Mouse (Mus musculus) left cerebral cortex, adult 18-20 months (tissue): ENCODE data around the gene Wdr35. TPM values are rescaled to one million over a fixed set of nuclear protein-coding genes. Genes with fewer than 3 reads are reported as not detected.
"Not testable (repeated sequence)": the region's sequence is repeated elsewhere in the genome, so short reads cannot be mapped to it uniquely, and the experiment has no call there.

ENCODE experiments used
- DNase-seq, 2 experiments: peaks; one replicate each; pipeline ENCODE4 v3.0.0; 2021 to 2022; ENCODE audit warnings: low spot score in 2 of 2, mixed read lengths in 1 of 2
- long read RNA-seq, 2 experiments: library from polyadenylated mRNA; stranded (forward); transcript quantifications; one replicate each; pipeline ENCODE4 v2.0.0; 2021
- total RNA-seq, 2 experiments: library from RNA; stranded (reverse); gene quantifications; 2 replicates each; pipeline ENCODE4 v1.2.3; 2021

The Wdr35 gene
- 10 to 100 TPM; 43.6 to 47.1 TPM for total RNA-seq
- long read RNA-seq, experiment 1, full-length matches to known transcripts, result 19 of 21 reads
- long read RNA-seq, experiment 1, partial matches to known transcripts, result 1 of 21 reads
- long read RNA-seq, experiment 1, other reads (novel, unspliced or antisense), result 1 of 21 reads
- long read RNA-seq, experiment 2, full-length matches to known transcripts, result 14 of 20 reads
- long read RNA-seq, experiment 2, partial matches to known transcripts, result 6 of 20 reads
- long read RNA-seq, experiment 2, other reads (novel, unspliced or antisense), result 0 of 20 reads

DNA sequence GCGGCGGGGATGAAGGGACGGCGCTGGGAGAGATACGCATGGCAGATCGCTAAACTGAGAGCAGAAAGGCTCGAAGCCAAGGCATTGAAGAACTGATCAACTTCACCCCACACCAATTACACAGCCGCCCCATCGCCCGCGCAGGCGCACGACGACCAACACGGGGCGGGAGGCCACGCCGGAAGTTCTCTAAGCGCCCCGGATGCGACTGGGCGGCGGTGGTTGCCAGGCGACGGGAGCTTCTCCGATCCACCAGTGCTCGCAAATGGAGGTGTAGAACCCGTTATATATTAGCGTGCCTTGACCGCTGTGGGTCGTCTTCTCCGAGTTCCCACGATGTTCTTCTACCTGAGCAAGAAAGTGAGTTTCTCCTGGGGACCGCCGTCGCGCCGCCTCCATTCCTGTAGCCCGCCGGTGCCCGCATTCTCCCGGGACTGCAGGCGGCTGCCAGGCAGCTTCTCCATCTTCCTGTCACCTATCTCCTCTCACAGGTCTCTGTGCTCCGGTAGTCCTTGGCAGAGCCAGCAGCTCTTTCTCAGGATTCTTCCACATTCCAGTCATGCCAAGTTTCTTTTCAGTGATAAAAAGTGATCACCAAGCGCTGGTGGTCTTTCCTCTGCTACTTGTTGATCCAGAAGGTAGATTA is at the start of gene Wdr35:
Gene Wdr35 (plus strand): TSS at position 73 of the 646 bp plus-strand sequence.
- DNase-seq, result peak; percentile 92 to 94

GRCm38 (mm10) chr12:8927652-8928051 is 46.0 kb upstream of the Wdr35 start:
- no peak for DNase-seq

- DNase-seq, result no peak
Observed at GRCm38 (mm10) chr12:8928766-8929165, 44.9 kb upstream of the Wdr35 start.

GRCm38 (mm10) chr12:8931083-8931482 is 42.6 kb upstream of the Wdr35 start:
- DNase-seq, result no peak

- no peak for DNase-seq
Observed at GRCm38 (mm10) chr12:8935349-8935748, 38.3 kb upstream of the Wdr35 start.

DNA sequence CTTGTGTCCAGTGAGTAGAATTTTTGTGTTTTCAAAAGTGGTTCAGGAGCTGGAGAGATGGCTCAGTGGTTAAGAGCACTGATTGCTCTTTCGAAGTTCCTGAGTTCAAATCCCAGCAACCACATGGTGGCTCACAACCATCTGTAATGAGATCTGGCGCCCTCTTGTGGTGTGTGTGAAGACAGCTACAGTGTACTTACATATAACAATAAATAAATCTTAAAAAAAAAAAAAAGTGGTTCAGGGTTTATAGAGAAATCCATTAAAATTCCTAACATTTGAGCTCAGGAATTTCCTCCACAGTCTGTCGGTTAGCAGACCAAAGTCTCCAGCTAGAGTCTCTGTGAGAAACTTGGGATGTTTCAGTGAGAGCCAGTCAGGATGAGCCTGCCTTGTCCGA is 37.5 kb upstream of the Wdr35 start:
- DNase-seq, result not testable (repeated sequence)

GRCm38 (mm10) chr12:8939490-8939889 is 34.2 kb upstream of the Wdr35 start:
- DNase-seq, result no peak

- no peak for DNase-seq
Observed at GRCm38 (mm10) chr12:8940011-8941005, 33.4 kb upstream of the Wdr35 start.

- no peak for DNase-seq
Observed at GRCm38 (mm10) chr12:8941131-8941615, 32.5 kb upstream of the Wdr35 start.

GRCm38 (mm10) chr12:8941699-8942392 is 31.8 kb upstream of the Wdr35 start:
- DNase-seq, result no peak

GRCm38 (mm10) chr12:8947163-8947562 is 26.5 kb upstream of the Wdr35 start:
- no peak for DNase-seq

DNA sequence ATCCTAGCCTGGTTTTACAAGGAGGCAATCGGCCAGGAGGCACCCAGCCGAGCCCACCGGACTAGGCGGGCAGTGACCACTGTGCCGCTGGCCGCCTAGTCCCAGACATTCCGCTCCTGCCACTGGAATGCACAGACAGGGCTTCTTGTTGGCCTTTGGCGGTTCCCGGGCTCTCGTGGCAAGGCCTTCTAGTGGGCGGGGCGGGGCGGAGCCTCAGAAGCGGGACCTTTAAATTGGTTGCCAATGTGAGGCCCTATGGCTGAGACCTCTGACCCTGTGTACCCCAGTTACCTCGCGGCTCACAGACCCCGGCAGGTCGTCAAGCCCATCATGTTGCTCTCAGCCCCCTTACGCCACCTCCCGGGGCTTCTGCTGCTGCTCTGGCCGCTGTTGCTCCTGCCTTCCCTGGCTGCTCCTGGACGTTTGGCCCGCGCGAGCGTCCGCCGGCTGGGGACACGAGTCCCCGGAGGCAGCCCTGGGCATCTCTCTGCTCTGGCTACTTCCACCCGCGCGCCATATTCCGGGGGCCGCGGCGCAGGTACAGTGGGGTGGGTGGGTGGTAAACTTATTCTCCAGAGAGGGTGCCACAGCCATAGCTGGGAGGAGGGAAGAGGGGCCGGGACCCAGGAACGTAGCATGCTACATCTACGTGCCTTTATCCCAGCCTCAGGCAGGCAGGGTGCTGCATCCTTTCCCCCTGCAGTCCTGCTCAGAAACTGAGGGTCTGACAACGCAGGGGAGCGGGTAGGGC is 25.8 kb upstream of the Wdr35 start, which contains the start of gene Matn3:
Gene Matn3 (plus strand): TSS at position 216 of the 751 bp plus-strand sequence.
- DNase-seq, result peak; percentile 31 to 41

DNA sequence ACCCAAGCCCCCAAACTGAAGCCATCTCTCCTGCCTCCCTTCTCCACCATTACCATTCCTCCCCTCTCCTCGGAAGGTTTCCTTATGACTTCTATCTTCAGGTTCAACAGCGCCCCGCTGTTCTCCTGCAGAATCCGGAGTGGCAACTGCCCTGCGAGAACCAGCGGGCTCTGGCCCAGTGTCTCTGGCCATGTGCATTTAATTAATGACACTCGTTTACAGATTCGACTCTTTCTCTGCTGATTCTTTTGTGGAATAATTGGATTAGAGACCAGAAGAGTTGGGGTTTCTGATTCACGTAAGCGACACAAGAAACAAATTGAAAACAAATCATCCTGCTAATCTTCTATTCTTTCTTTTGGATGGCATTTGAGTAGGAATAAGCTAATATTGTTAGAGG is 20.6 kb upstream of the Wdr35 start:
- no peak for DNase-seq

GRCm38 (mm10) chr12:8954161-8954561 is 19.5 kb upstream of the Wdr35 start:
- DNase-seq, result no peak

- no peak for DNase-seq
Observed at GRCm38 (mm10) chr12:8961607-8962316, 11.9 kb upstream of the Wdr35 start.

GRCm38 (mm10) chr12:8969828-8970227 is 3.9 kb upstream of the Wdr35 start:
- DNase-seq, result no peak

GRCm38 (mm10) chr12:8975076-8975475 is 1.4 kb downstream of the Wdr35 start:
- DNase-seq, result no peak

- no peak for DNase-seq
Observed at GRCm38 (mm10) chr12:8993231-8993630, 19.5 kb downstream of the Wdr35 start.

DNA sequence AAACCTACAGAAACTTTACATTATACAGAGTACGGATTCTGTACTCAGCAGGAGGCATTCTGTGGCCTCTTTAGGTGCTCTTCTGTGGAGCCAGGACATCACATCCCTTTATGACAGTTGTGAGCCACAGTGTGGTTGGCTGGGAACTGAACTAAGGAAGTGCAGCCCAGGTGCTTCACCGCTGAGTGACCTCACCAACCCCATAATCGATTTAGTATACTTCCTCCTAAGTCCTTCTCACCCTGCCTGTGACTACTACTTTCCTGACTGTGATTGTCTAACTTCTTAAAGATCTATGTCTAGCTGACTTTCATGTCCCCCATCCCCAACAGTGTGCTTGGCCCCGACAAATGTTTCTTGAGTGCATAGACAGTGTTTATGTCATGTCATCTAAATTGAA is 24.6 kb downstream of the Wdr35 start:
- DNase-seq, result no peak
